Mouse (Mus musculus) midbrain, embryonic 10.5 days (tissue): ENCODE data around the gene Hist1h4n. TPM values are rescaled to one million over a fixed set of nuclear protein-coding genes. Genes with fewer than 3 reads are reported as not detected.
"Not testable (repeated sequence)": the region's sequence is repeated elsewhere in the genome, so short reads cannot be mapped to it uniquely, and the experiment has no call there.

ENCODE experiments used
- DNase-seq: peaks from one replicate; pipeline ENCODE4 v3.0.0-alpha.2; 2017; ENCODE audit warnings: low spot score
- H3K27ac ChIP-seq: fragments of 300-500 bp; sonication (generic); replicated peaks from 2 replicates; pipeline ENCODE4 v1.5.1; 2016; ENCODE audit warnings: mild to moderate bottlenecking
- H3K27me3 ChIP-seq: fragments of 300-500 bp; sonication (generic); 2 replicates; pipeline ENCODE4 v1.6.1; 2016; ENCODE audit warnings: low read depth, mild to moderate bottlenecking; ENCODE audit not compliant: poor library complexity, severe bottlenecking
- H3K36me3 ChIP-seq: fragments of 300-500 bp; sonication (generic); 2 replicates; pipeline ENCODE4 v1.6.1; 2016; ENCODE audit warnings: mild to moderate bottlenecking, moderate library complexity
- H3K4me1 ChIP-seq: fragments of 300-500 bp; sonication (generic); 2 replicates; pipeline ENCODE4 v1.6.1; 2016
- H3K4me3 ChIP-seq: fragments of 300-500 bp; sonication (generic); 2 replicates; pipeline ENCODE4 v1.5.1; 2016; ENCODE audit warnings: mild to moderate bottlenecking, moderate library complexity
- H3K9me3 ChIP-seq: fragments of 300-500 bp; sonication (generic); replicated peaks from 2 replicates; pipeline ENCODE4 v1.6.1; 2016; ENCODE audit warnings: mild to moderate bottlenecking
- WGBS: fragments of 180-500 bp; shearing (Covaris S2); methylation state at CpG from one replicate; pipeline ENCODE4 v1.1.7; 2016; 5-methylcytosine and 5-hydroxymethylcytosine counted together
- polyA plus RNA-seq: library from polyadenylated mRNA; unstranded; fragments of >200 nt; fragmentation: Nextera tagmentation; extraction: Ambion mirVana; gene quantifications from 2 replicates; pipeline ENCODE4 v1.2.1, GENCODE M21; 2016

Hist1h4n gene
- polyA plus RNA-seq = 7.7 and 10.8 TPM in 2 replicates

GRCm38 (mm10) chr13:21831418-21832394 is at the start of gene Hist1h4n:
Gene Hist1h4n (minus strand): TSS chr13:21832196.
- whole genome bisulfite sequencing = under 1% methylated on average over 24 of the region's 58 CpGs
- H3K27ac ChIP-seq = not testable (repeated sequence)

GRCm38 (mm10) chr13:21880735-21881134 is 48.7 kb upstream of the Hist1h4n start:
- Histone ChIP-seq H3K9me3 (no peaks in the 10 kb centered on the region), H3K36me3 (no peaks in the 10 kb centered on the region), H3K27ac (no peak overlapping the region), H3K4me1 (peaks cover 10% of the 10 kb centered on the region), H3K4me3 (no peak overlapping the region), H3K27me3 (no peaks in the 10 kb centered on the region)
- 91% methylated on average over 6 of the region's 6 CpGs for WGBS
- no peak for DNase-seq

More at GRCm38 (mm10) chr13:21831418-21832394, at the start of gene Hist1h4n:
- not testable (repeated sequence) for H3K4me1 ChIP-seq, H3K27me3 ChIP-seq, DNase-seq, H3K36me3 ChIP-seq, H3K9me3 ChIP-seq
- peak within 1 kb of the TSS; percentile 40 for H3K4me3 ChIP-seq

GRCm38 (mm10) chr13:21865503-21865902 is 33.5 kb upstream of the Hist1h4n start:
- 83% methylated on average over 3 of the region's 3 CpGs for WGBS
- DNase-seq, H3K27ac ChIP-seq, H3K36me3 ChIP-seq, H3K9me3 ChIP-seq, H3K4me1 ChIP-seq, H3K27me3 ChIP-seq, H3K4me3 ChIP-seq: not testable (repeated sequence)

- no peak overlapping the region for H3K4me3 ChIP-seq
- H3K36me3 ChIP-seq = no peaks in the 10 kb centered on the region
- peaks cover 9% of the 10 kb centered on the region for H3K4me1 ChIP-seq
- H3K27me3 ChIP-seq = no peaks in the 10 kb centered on the region
- DNase-seq = peak; percentile 49
- no peaks in the 10 kb centered on the region for H3K9me3 ChIP-seq
- WGBS = 10% methylated on average over 5 of the region's 5 CpGs
- no peak overlapping the region for H3K27ac ChIP-seq
These were observed 29.6 kb upstream of the Hist1h4n start for GRCm38 (mm10) chr13:21861608-21862007.

- peaks cover 2% of the 10 kb centered on the region; the same call in 1 of the 2 replicates for H3K4me1 ChIP-seq
- no peaks in the 10 kb centered on the region for H3K36me3 ChIP-seq
- DNase-seq = peak; percentile 57
- no peaks in the 10 kb centered on the region for H3K27me3 ChIP-seq
- H3K9me3 ChIP-seq = no peaks in the 10 kb centered on the region
- H3K27ac ChIP-seq = peak overlapping the region; percentile 77
- WGBS = 0% methylated on average over 15 of the region's 15 CpGs
- peak overlapping the region; percentile 64 for H3K4me3 ChIP-seq
These were observed 23.7 kb upstream of the Hist1h4n start for GRCm38 (mm10) chr13:21855698-21856162.

GRCm38 (mm10) chr13:21855146-21855545 is 23.1 kb upstream of the Hist1h4n start:
- no peaks in the 10 kb centered on the region for H3K4me1 ChIP-seq
- WGBS = under 1% methylated on average over 11 of the region's 11 CpGs
- no peaks in the 10 kb centered on the region for H3K36me3 ChIP-seq
- no peaks in the 10 kb centered on the region for H3K9me3 ChIP-seq
- H3K27me3 ChIP-seq = no peaks in the 10 kb centered on the region
- peak overlapping the region; percentile 64 for H3K4me3 ChIP-seq
- H3K27ac ChIP-seq = peak overlapping the region; percentile 77
- DNase-seq = peak; percentile 90

- H3K27me3 ChIP-seq = no peaks in the 10 kb centered on the region
- DNase-seq = no peak
- H3K36me3 ChIP-seq = no peaks in the 10 kb centered on the region
- H3K9me3 ChIP-seq = no peaks in the 10 kb centered on the region
- 77% methylated on average over 3 of the region's 3 CpGs for WGBS
- no peak overlapping the region for H3K27ac ChIP-seq
- H3K4me1 ChIP-seq = no peaks in the 10 kb centered on the region; the same call in 1 of the 2 replicates
- no peak overlapping the region for H3K4me3 ChIP-seq
These were observed 20.4 kb upstream of the Hist1h4n start for GRCm38 (mm10) chr13:21852215-21852945.

GRCm38 (mm10) chr13:21850696-21851095 is 18.7 kb upstream of the Hist1h4n start:
- not testable (repeated sequence) for H3K27ac ChIP-seq, H3K4me1 ChIP-seq, H3K36me3 ChIP-seq, H3K4me3 ChIP-seq, H3K9me3 ChIP-seq, H3K27me3 ChIP-seq, DNase-seq
- 51% methylated on average over 1 of the region's 1 CpGs for WGBS

- H3K36me3 ChIP-seq = no peaks in the 10 kb centered on the region
- H3K9me3 ChIP-seq = no peaks in the 10 kb centered on the region
- H3K27me3 ChIP-seq = no peaks in the 10 kb centered on the region
- peak; percentile 38 for DNase-seq
- no peaks in the 10 kb centered on the region; the same call in 1 of the 2 replicates for H3K4me1 ChIP-seq
- no peak overlapping the region for H3K27ac ChIP-seq
- WGBS = 17% methylated on average over 8 of the region's 8 CpGs
- no peak overlapping the region; the same call in 1 of the 2 replicates for H3K4me3 ChIP-seq
These were observed 15.9 kb upstream of the Hist1h4n start for GRCm38 (mm10) chr13:21847883-21848282.

- H3K27ac ChIP-seq, H3K36me3 ChIP-seq, H3K4me3 ChIP-seq, H3K9me3 ChIP-seq, H3K27me3 ChIP-seq, DNase-seq, H3K4me1 ChIP-seq: not testable (repeated sequence)
These were observed 14.4 kb upstream of the Hist1h4n start for GRCm38 (mm10) chr13:21846356-21846755.

GRCm38 (mm10) chr13:21840508-21840907 is 8.5 kb upstream of the Hist1h4n start:
- not testable (repeated sequence) for H3K27me3 ChIP-seq, H3K9me3 ChIP-seq, H3K27ac ChIP-seq, H3K36me3 ChIP-seq, H3K4me3 ChIP-seq, DNase-seq, H3K4me1 ChIP-seq
- WGBS = no CpG with 5 or more reads among the region's 4 CpGs

- not testable (repeated sequence) for H3K36me3 ChIP-seq, H3K4me1 ChIP-seq, DNase-seq, H3K9me3 ChIP-seq, H3K4me3 ChIP-seq, H3K27ac ChIP-seq, H3K27me3 ChIP-seq
- WGBS = no CpG with 5 or more reads among the region's 24 CpGs
These were observed 1.5 kb upstream of the Hist1h4n start, which contains the start of the genes Hist1h2ap and Hist1h2br for GRCm38 (mm10) chr13:21833461-21833860. Gene Hist1h2ap (minus strand): TSS chr13:21833507. Gene Hist1h2br (plus strand): TSS chr13:21833743.
